Mouse (Mus musculus): ENCODE results near the gene Ndrg3.
"Not testable (repeated sequence)": the region's sequence is repeated elsewhere in the genome, so short reads cannot be mapped to it uniquely, and the experiment has no call there.

Gene Ndrg3

DNA sequence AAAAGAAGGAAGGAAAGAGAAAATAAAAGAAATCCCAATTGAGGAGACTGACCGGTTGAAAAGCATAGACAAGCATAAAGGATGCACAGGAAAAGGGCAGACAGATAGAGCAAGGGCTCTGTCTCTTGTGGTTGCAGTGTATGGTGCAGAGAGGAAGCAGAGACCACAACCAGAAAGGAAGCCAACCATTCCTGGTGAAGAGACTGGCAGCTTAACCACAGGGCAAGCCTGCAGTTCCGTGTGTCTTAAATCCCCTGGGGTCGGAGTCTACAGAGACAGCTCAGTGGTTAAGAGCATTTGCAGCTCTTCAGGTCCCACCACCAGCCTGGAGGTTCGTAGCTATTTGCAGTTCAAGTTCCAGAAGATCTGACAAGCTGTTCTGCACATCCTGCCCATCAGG is 73.3 kb downstream of the Ndrg3 start:
- in situ Hi-C loops (cut with MboI; ENCODE audit: low pct_unique_long_range_greater_than_20kb in 1 of 2, low sequenced_read_pairs in 2 of 2, unreplicated experiment in 1 of 2) = no loop called here

DNA sequence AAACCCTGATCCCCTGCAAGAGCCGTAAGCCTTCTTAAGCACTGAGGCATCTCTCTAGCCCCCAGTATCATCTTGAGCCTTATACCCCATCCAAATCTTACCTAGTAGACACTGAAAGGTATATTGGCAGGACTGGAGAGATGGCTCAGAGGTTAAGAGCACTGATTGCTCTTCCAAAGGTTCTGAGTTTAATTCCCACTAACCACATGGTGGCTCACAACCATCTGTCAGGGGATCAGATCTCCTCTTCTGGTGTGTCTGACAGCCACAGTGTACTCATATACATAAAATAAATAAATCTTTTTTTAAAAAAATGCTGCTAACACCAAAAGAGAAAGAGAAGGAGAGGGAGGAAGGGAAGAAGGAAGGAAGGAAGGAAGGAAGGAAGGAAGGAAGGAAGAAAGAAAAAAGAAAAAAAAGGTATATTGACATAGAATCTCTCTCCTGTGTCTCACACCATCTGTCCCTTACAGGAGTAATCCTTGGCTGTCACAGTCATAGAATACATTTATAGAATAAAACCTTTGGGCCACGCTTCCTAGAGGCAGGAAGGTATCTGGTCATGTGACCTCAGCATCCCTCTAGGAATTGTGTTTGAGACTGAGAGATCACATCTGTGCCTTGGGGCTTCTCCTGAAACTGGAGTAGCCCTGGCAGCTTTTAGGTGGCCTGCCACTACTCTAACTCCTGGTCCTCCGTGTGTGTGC is 75.3 kb downstream of the Ndrg3 start:
- in situ Hi-C loops (cut with MboI; ENCODE audit: low pct_unique_long_range_greater_than_20kb in 1 of 2, low sequenced_read_pairs in 2 of 2, unreplicated experiment in 1 of 2) = no loop called here

DNA sequence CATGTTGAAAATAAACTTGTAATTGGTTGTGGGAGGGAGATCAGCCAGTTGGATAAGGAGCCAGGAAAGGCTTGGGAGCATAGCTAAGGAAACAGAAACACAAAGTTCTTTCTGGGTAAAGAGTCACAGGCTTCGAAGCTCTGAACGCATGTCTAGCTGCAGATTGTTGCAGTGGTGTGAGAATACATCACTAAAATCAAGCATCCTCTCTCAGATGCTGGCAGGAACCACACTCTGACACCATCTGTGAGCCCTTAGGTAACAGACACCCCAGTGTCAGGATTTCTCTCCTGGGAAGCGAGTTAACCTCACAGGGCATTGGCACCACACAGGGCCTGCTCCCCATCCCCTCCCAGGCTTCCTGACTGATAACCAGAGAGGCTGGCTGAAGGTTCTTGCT is 76.3 kb downstream of the Ndrg3 start:
- in situ Hi-C loops (cut with MboI; ENCODE audit: low pct_unique_long_range_greater_than_20kb in 1 of 2, low sequenced_read_pairs in 2 of 2, unreplicated experiment in 1 of 2) = no loop called here

DNA sequence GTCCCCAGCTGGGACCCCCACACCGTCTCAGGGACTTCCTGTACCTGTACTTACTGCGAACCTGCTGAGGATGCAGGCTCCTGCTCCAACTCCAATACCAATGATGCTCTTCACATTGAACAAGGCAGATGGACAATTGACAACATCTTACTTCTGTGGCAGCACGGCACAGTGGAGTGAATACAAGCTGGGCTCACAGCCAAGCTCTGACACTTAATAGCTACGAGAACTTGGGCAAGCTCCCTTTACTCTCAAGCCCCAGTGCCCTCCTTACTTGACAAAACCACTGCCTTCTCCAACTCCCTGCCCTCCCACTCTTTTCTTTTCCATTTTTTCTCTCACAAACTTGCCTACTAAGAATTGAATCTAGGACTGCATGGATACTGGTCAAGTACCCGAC is 78.7 kb downstream of the Ndrg3 start:
- in situ Hi-C loops (cut with MboI; ENCODE audit: low pct_unique_long_range_greater_than_20kb in 1 of 2, low sequenced_read_pairs in 2 of 2, unreplicated experiment in 1 of 2) = no loop called here

DNA sequence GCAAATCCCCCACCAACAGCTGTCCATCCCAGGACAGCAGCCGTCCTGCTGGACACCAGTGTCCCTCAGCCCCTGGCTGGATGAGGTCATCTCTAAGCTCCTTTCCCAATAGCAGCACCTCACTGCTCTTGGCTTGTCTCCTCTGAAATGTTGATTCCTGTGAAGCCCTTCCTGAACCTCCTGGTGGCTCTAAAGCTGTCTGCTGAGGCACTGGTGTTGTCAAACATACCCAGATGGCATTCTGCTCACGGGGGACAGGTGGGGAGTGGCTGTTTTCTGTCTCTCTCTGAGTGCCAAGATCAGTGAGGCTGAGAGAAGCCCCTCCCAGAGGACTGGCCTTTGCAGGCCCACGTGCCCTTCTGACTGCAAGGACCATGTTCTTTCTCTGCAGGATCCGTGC is 85.9 kb downstream of the Ndrg3 start:
- in situ Hi-C loops (cut with MboI; ENCODE audit: low pct_unique_long_range_greater_than_20kb in 1 of 2, low sequenced_read_pairs in 2 of 2, unreplicated experiment in 1 of 2) = not testable (repeated sequence)

DNA sequence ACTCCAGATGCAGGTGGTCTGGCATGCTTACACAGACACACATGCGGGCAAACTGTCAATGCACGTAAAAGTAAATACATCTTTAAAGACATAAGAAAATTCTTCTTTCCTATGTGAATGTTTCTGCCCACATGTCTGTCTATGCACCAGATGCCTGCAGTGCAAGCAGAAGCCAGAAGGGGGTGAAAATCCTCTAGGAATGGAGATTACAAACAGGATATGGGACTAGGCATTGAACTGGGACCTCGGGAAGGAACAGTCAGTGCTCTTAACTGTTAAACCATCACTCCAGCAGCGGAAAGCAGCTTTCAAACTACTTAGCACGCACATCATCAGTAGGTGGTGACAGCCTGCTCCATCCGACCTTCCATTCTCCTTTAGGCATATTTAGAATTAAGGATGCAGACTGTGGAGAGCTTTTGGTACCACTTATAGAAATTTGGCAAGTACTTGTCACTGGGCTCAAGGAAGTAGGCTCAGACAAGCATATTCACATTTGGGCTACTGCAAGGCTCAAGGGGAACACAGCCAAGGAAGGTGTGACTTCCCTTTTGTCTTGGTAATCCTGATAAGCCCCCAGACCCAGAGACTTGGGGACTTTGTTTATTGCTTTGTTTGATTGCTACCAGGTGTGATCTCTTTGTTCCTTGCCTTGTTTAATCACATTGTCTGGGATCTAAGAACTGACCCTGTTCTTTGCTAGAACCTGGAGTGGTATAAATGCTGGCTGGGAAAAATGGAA is 86.7 kb downstream of the Ndrg3 start:
- in situ Hi-C loops (cut with MboI; ENCODE audit: low pct_unique_long_range_greater_than_20kb in 1 of 2, low sequenced_read_pairs in 2 of 2, unreplicated experiment in 1 of 2) = no loop called here

DNA sequence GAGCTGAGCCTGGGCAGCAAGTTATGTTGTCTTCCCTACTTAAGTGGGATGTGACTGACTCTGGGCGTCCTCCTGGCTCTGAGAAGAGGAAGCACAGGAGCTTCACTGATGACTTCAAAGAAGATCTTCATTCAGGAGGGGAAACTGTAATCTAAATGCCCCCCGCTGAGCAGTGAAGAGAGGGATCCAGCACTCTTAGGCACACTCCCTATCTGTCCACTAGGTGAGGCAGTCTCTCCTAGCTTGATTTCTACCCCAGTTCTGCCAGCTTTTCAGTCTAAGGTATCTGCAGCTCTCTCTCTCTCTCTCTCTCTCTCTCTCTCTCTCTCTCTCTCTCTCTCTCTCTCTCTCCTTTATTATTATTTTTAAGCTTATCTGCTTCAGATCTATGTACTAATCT is 88.5 kb downstream of the Ndrg3 start:
- in situ Hi-C loops (cut with MboI; ENCODE audit: low pct_unique_long_range_greater_than_20kb in 1 of 2, low sequenced_read_pairs in 2 of 2, unreplicated experiment in 1 of 2) = no loop called here

DNA sequence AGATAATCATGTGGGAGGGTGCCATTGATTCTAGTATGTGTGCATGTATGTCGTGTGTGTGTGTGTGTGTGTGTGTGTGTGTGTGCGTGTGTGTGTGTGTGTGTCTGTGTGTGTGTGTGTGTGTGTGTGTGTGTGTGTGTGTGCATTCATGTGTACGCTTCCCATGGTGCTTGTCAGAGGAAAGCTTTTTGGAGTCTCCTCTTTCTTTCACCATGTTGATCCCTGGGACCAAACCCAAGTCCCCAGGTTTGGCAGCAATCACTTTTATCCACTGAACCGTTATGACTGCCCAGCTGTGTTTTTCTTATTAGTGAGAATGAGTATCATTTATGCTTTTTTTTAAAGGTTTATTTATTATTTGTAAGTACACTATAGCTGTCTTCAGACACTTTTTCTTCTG is 89.4 kb downstream of the Ndrg3 start:
- in situ Hi-C loops (cut with MboI; ENCODE audit: low pct_unique_long_range_greater_than_20kb in 1 of 2, low sequenced_read_pairs in 2 of 2, unreplicated experiment in 1 of 2) = not testable (repeated sequence)

DNA sequence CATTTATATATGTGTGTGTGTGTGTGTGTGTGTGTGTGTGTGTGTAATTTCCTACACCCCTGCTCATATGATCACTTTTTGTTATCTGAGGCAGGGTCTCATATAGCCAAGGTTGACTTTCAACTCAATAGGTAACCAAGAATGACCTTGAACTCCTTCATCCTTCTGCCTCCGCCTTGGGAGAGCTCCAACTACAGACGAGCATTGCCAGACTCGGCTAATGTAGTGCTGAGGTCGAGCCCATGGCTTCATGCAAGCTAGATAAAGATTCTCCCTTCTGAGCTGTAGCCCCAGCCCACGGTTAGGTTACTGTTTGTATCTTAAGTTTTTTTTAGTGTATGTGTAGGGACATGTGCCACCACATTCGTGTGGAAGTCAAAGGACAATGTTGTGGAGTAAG is 90.0 kb downstream of the Ndrg3 start:
- in situ Hi-C loops (cut with MboI; ENCODE audit: low pct_unique_long_range_greater_than_20kb in 1 of 2, low sequenced_read_pairs in 2 of 2, unreplicated experiment in 1 of 2) = no loop called here

DNA sequence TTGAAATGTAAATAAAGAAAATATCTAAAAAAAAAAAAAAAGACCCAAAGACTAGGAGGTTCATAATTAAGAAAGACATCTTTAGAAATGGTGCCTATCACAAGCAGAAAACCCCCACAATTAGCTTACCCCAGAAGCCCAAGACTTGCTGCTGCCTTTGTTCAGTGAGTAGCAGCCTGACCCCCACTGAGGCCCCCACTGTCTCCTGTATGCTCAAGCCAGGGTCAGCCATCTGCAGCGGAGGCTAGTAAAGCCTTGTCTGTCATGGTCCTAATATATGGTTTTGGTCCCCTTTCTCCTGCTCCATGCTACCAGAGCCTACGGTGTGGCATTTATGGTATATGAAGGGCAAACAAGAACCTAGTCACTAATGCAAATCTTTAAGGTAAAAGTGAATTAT is 90.5 kb downstream of the Ndrg3 start:
- in situ Hi-C loops (cut with MboI; ENCODE audit: low pct_unique_long_range_greater_than_20kb in 1 of 2, low sequenced_read_pairs in 2 of 2, unreplicated experiment in 1 of 2) = no loop called here

DNA sequence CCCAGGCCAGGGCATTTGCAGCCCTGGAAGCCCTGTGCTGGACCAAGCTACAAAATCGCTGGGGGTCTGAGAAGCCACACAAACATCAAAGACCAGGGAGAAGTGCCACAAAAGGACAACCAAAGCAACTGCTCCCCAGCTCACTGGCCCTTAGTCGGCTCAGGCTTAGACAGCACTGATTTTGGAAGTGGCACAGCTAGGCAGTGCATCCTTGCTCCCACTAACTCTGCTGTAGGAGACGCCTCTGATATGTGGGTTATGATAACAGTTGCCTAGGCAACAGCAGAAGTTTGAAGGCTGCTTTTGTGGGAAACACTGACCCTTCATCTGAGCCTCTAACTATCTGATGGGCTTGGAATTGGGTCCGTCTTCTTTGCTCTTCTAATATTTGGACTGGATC is 92.7 kb downstream of the Ndrg3 start:
- in situ Hi-C loops (cut with MboI; ENCODE audit: low pct_unique_long_range_greater_than_20kb in 1 of 2, low sequenced_read_pairs in 2 of 2, unreplicated experiment in 1 of 2) = loop anchor here in 1 of 2 experiments (5.0 kb wide), 1 partner anchor 38 kb away; no protein-coding TSS in a partner anchor

DNA sequence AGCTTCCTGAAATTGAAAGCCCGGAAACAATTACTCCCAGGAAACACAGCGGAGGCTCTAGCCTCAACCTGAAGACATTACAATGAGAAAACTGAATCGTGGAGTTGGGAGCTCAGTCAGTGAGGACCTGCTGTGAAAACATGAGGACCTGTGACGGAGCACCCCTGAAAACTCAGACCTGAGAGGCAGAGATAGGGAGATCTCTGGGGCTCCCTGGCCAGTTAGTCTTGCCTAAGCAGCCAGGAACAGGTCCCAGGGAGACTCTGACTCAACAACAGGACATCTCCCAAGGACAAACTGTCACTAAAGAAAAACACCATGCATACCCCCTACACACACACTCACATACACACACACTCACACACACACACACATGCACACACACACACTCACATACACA is 93.5 kb downstream of the Ndrg3 start:
- in situ Hi-C loops (cut with MboI; ENCODE audit: low pct_unique_long_range_greater_than_20kb in 1 of 2, low sequenced_read_pairs in 2 of 2, unreplicated experiment in 1 of 2) = loop anchor here in 1 of 2 experiments (5.0 kb wide), 1 partner anchor 39 kb away; no protein-coding TSS in a partner anchor

DNA sequence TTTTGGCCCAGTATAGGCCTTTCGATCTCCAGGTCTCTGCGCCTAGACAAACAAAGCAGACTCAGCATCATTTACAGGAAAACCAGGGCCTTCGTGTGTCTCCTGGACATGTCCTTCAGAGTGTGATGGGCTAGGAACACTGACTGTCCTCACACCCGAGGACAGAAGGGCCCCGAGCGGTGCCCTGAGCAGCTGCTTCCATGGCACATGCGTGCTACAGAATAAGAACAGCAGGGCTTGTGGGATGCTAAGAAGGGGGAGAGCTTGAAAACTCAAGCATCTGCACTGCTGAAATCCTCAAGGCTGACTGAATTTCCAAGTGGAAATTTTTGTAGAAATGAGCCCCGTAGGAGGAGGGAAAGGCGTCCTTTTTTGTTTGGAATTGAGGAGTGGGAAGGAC is 94.8 kb downstream of the Ndrg3 start:
- in situ Hi-C loops (cut with MboI; ENCODE audit: low pct_unique_long_range_greater_than_20kb in 1 of 2, low sequenced_read_pairs in 2 of 2, unreplicated experiment in 1 of 2) = loop anchor here in 1 of 2 experiments (5.0 kb wide), 1 partner anchor 40 kb away; no protein-coding TSS in a partner anchor

DNA sequence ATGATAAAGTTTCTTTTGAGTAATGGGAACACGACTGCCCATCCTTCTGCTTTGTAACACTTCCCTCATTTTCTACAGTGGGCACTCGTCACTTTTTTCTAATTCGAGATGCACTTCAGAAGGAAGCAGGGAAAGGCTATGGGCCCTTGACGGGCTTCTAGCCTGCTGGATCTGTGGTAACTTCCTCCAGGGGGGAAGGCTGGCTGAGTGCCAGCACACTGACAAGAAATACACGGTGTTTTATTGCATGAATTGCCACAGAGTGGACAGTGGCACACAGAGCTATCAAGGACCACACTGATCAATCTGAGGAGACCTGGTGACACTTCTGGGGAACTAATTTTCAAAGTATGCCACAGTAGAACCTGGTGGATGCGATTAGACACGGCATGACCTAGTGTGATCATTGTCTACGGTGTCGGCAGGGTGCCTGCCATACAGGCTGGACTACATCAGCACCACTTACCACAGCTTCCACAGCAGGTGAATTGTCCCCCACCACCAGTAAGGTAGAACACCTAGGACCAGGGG is 95.4 kb downstream of the Ndrg3 start:
- in situ Hi-C loops (cut with MboI; ENCODE audit: low pct_unique_long_range_greater_than_20kb in 1 of 2, low sequenced_read_pairs in 2 of 2, unreplicated experiment in 1 of 2) = loop anchor here in 1 of 2 experiments (5.0 kb wide), 1 partner anchor 41 kb away; no protein-coding TSS in a partner anchor

DNA sequence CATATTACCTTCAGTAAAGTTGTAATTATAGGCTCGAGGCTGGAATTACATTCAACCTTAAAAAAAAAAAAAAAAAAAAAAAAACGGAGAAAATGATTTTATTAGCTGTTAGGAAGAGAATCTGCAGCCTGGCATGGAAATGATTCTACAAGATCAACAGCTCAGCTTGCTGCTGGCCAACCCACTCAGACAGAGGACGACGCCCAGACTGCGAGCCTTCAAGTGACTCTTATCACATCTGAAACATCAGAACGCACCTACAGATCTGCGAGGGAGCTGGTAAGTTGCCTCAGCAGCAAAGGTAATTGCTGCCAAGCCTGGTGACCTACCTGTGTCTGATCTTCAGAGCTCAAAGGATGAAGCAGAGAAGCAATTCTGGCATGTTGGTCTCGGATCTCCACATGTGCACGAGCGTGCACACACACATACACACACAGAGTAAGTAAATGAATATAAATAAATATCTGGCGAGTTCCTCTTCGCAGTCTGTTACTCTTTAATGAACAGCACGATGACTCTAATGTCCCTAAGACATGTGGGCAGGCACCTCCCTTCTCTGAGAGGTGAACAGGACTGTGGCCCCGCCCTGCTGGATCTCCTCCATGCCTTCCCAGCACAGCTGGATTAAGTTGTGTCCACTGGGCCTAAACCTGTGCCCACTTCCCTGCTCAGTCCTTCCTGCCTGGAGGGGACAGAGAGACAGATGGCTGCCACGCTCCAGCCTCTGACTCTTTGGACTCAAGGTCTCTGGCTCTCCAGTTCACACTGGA is 97.2 kb downstream of the Ndrg3 start:
- in situ Hi-C loops (cut with MboI; ENCODE audit: low pct_unique_long_range_greater_than_20kb in 1 of 2, low sequenced_read_pairs in 2 of 2, unreplicated experiment in 1 of 2) = loop anchor here in 1 of 2 experiments (5.0 kb wide), 1 partner anchor 43 kb away; no protein-coding TSS in a partner anchor

DNA sequence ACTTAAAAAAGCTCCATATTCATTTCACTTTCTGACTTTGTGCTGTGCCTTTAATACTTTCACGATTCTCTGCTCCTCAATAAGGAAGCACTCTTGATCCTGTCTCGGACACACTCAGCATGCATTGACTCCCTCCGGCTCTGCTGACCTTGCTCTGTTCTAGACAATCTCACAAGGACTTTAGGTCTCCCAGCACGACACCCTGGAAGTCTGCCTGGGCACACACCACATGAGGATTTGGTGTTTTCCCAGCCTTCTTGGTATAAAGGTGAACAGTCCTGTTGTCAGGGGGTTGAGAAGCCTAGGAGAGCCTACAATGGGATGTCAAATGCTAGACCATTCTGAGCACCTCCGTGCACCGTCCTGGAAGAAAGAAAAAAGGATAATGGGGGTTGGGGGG is 99.0 kb downstream of the Ndrg3 start:
- in situ Hi-C loops (cut with MboI; ENCODE audit: low pct_unique_long_range_greater_than_20kb in 1 of 2, low sequenced_read_pairs in 2 of 2, unreplicated experiment in 1 of 2) = no loop called here

DNA sequence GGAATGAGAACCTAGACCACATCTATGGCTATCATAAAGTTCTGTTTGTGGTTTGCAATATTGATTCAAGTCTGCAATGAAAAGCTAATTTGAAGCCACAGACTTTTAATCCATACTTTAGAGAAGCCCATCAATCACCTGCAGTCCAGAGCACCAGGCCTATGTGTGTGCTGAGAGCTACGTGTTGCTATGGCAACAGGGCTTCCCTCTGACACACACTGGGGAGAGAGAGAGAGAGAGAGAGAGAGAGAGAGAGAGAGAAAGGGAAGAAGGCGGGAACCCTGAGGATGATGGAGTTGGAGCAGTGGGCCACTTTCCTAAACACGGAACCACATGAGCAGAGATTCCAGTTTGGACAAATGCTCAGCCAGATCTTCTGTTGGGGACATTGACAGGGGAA is 99.6 kb downstream of the Ndrg3 start:
- in situ Hi-C loops (cut with MboI; ENCODE audit: low pct_unique_long_range_greater_than_20kb in 1 of 2, low sequenced_read_pairs in 2 of 2, unreplicated experiment in 1 of 2) = no loop called here

DNA sequence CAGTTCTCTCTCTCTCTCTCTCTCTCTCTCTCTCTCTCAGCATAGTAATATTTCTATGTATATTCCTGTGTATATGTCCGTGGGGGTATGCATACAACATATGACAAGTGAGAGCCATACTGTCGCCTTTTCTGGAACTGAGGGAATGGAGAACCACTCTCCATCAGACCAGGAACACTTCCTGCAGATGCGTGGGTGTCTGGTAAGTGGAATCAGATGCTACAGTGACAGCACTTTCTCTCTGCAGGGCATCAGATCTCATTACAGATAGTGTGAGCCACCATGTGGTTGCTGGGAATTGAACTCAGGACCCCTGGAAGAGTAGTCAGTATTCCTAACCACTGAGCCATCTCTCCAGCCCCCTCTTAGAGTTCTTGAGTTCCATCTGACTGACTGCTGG is 103.4 kb downstream of the Ndrg3 start:
- in situ Hi-C loops (cut with MboI; ENCODE audit: low pct_unique_long_range_greater_than_20kb in 1 of 2, low sequenced_read_pairs in 2 of 2, unreplicated experiment in 1 of 2) = no loop called here

DNA sequence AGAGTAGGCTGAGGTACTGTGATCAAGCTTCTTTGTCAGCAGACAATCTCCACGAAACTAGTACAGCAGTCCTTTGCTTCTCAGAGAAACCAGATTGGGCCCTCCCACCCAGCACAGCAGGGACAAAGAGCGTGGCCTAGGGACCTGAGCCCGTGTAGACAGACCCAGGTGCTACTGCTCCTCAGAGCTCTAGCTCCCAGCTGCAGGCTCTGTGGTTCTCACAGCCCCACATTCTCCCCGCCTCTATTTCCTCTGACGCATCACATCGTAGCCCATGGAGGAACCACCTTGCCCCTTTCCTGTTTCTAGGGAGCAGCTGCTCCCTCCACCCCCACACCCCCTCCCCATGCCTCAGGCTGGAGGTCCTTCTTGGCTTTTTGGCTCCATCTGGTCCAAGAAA is 104.8 kb downstream of the Ndrg3 start, which contains the start of gene Sla2:
Sla2 (minus strand) TSS at position 176 of the 400 bp plus-strand sequence.
- in situ Hi-C loops (cut with MboI; ENCODE audit: low pct_unique_long_range_greater_than_20kb in 1 of 2, low sequenced_read_pairs in 2 of 2, unreplicated experiment in 1 of 2) = no loop called here
